Comparison of ENCODE assay signal across 8 mouse cellular contexts in genomic region chr7:141950104-141951013, GRCm38 (mm10). TPM values are rescaled to one million over a fixed set of nuclear protein-coding genes. Genes with fewer than 3 reads are reported as not detected.
DNase-seq lines count a peak whose midpoint lies in the region; ATAC-seq and TF ChIP-seq lines count a peak whose summit lies in the region.

No protein-coding gene starts in this region.

- DNase-seq in gastrocnemius, postnatal 10 days, result peak; percentile 34
- DNase-seq in gastrocnemius, adult 8-10 months (ENCODE audit: low spot score in 2 of 2), result no peak
- DNase-seq in ES-E14 (ENCODE audit: low read depth, low spot score), result no peak
- peak; percentile 4 to 24 for DNase-seq in heart, postnatal 36 days
- DNase-seq in retina, postnatal 1 day, result peak; percentile 85
- no peak for DNase-seq in spleen, postnatal 14 days (ENCODE audit: low spot score in 2 of 2)

- TF ChIP-seq POLR2A in cortical plate, adult 2 months (IDR thresholded peaks at IDR 0.05; ENCODE audit: extremely low read depth, insufficient read depth, low read length), result no peak

- peak overlapping the region; percentile 78 to 85 for H3K4me3 ChIP-seq in ES-E14 (ENCODE audit: insufficient read depth in 1 of 2, low read depth in 1 of 2, low read length in 2 of 2, poor library complexity in 1 of 2, severe bottlenecking in 1 of 2)
- H3K4me3 ChIP-seq in cortical plate, adult 2 months (ENCODE audit: insufficient read depth, low read length), result peak overlapping the region; percentile 90
- H3K4me3 ChIP-seq in limb, embryonic 15.5 days, result peak overlapping the region; percentile 48

- in situ Hi-C loops in ES-E14 (cut with MboI; ENCODE audit: low sequenced_read_pairs in 2 of 2, unreplicated experiment in 2 of 2), result no loop called here

- H3K27ac ChIP-seq in ES-E14 (ENCODE audit: insufficient read depth, low read depth, low read length, poor library complexity, severe bottlenecking), result no peak overlapping the region
- H3K27ac ChIP-seq in cortical plate, adult 2 months (ENCODE audit: insufficient read depth, low read length), result peak overlapping the region; percentile 95
- no peak overlapping the region for H3K27ac ChIP-seq in limb, embryonic 15.5 days

- intact Hi-C loops in heart, postnatal 36 days (cut with DNase I), result loop anchor here (5.0 kb wide), 1 partner anchor 147 kb away; the partner anchor contains the start of gene Dusp8

- no peak for ATAC-seq in limb, embryonic 15.5 days (ENCODE audit: insufficient number of reproducible peaks, low FRiP score, low TSS enrichment, low read depth)

- no peak for TF ChIP-seq CTCF in cortical plate, adult 2 months (IDR thresholded peaks at IDR 0.05; ENCODE audit: extremely low read depth, insufficient read depth, low read length)

- no peaks in the 10 kb centered on the region for H3K36me3 ChIP-seq in ES-E14 (ENCODE audit: control insufficient read depth, insufficient read depth, low read length, poor library complexity, severe bottlenecking)
- H3K36me3 ChIP-seq in limb, embryonic 15.5 days, result no peaks in the 10 kb centered on the region

- H3K4me2 ChIP-seq in limb, embryonic 15.5 days, result peak overlapping the region; percentile 91

- peak overlapping the region; percentile 74 for H3K9ac ChIP-seq in ES-E14 (ENCODE audit: insufficient read depth, low read depth, low read length, poor library complexity, severe bottlenecking)
- no peak overlapping the region for H3K9ac ChIP-seq in limb, embryonic 15.5 days

- no peaks in the 10 kb centered on the region for H3K4me1 ChIP-seq in ES-E14 (ENCODE audit: control insufficient read depth in 2 of 2, insufficient read depth in 2 of 2, low read length in 2 of 2, poor library complexity in 1 of 2)
- H3K4me1 ChIP-seq in cortical plate, adult 2 months (ENCODE audit: control insufficient read depth, insufficient read depth, low read length), result peaks cover 17% of the 10 kb centered on the region
- H3K4me1 ChIP-seq in limb, embryonic 15.5 days, result peaks cover 17% of the 10 kb centered on the region

- no peaks in the 10 kb centered on the region for H3K9me3 ChIP-seq in ES-E14 (ENCODE audit: control insufficient read depth, insufficient read depth, low read depth, low read length)
- H3K9me3 ChIP-seq in limb, embryonic 15.5 days, result no peaks in the 10 kb centered on the region

- peaks cover 89% of the 10 kb centered on the region for H3K27me3 ChIP-seq in limb, embryonic 15.5 days

- WGBS in limb, embryonic 15.5 days, result 1% methylated on average over 69 of the region's 84 CpGs

TF ChIP-seq in ES-E14, 5 proteins besides CTCF, POLR2A, EP300 and RAD21:
- no peak for TF ChIP-seq ZC3H11A (IDR thresholded peaks at IDR 0.05; ENCODE audit: borderline replicate concordance, low read depth, low read length)

RNA-seq across cellular contexts. Expression of gene Brsk2, which starts 0.8 kb away (rescaled TPM):
- total RNA-seq in gastrocnemius, postnatal 10 days (2021), result 1 to 10 TPM in 1 of 2 experiments, under 1 TPM in 1; 0.85 to 1.1 TPM
- under 1 TPM in 1 of 4 experiments, not detected in 3; 0.10 TPM for total RNA-seq in gastrocnemius, adult 8-10 months (2022)
- total RNA-seq in ES-E14 (2012; rRNA removed), result 2.5 and 2.9 TPM in 2 replicates
- polyA plus RNA-seq in cortical plate, adult 2 months (2012; rRNA removed), result 179 and 188 TPM in 2 replicates
- total RNA-seq in heart, postnatal 36 days (2021), result under 1 TPM; 0.19 to 0.25 TPM
- 0.55 and 0.95 TPM in 2 replicates for polyA plus RNA-seq in limb, embryonic 15.5 days (2015; fragmentation: Nextera tagmentation; extraction: Ambion mirVana)

RNA-seq across cellular contexts. Expression of gene Tollip, which starts 32.1 kb away (rescaled TPM):
- total RNA-seq in gastrocnemius, postnatal 10 days (2021), result 10 to 100 TPM; 28.9 to 29.3 TPM
- total RNA-seq in gastrocnemius, adult 8-10 months (2022), result 10 to 100 TPM; 34.6 to 38.3 (median 34.9) TPM
- total RNA-seq in ES-E14 (2012; rRNA removed), result 20.9 and 28.3 TPM in 2 replicates
- 121 and 122 TPM in 2 replicates for polyA plus RNA-seq in cortical plate, adult 2 months (2012; rRNA removed)
- 10 to 100 TPM; 54.6 to 58.0 TPM for total RNA-seq in heart, postnatal 36 days (2021)
- polyA plus RNA-seq in limb, embryonic 15.5 days (2015; fragmentation: Nextera tagmentation; extraction: Ambion mirVana), result 47.5 and 50.3 TPM in 2 replicates

Comparison
In these comparisons a context has a peak if more than half of its experiments do, and no peak if none do; other contexts are left out.
1. DNase-seq: peak in gastrocnemius, postnatal 10 days (single experiment), heart, postnatal 36 days (2 of 2) and retina, postnatal 1 day (single experiment); none in gastrocnemius, adult 8-10 months (0 of 2), ES-E14 (single experiment) and spleen, postnatal 14 days (0 of 2).
2. Peak in every context shown above with its lines, with median percentiles within 50 percentile points of each other: H3K4me3 ChIP-seq.